Mouse (Mus musculus) cerebellum, postnatal 25 days (tissue): ENCODE results near the gene Olfr839-ps1.

Experiments
- DNase-seq, 2 experiments: peaks; one replicate each; pipeline ENCODE4 v3.0.0; 2021; ENCODE audit warnings: mixed read lengths in 2 of 2

The Olfr839-ps1 gene

GRCm38 (mm10) chr9:19177212-19177611 is at the start of gene Olfr839-ps1:
TSS of gene Olfr839-ps1 (minus strand) at chr9:19177312.
- DNase-seq, result no peak

- DNase-seq, result no peak
Observed at GRCm38 (mm10) chr9:19136017-19136416, 41.1 kb downstream of the Olfr839-ps1 start, which contains the start of gene Olfr837. TSS of gene Olfr837 (plus strand) at chr9:19136317.

GRCm38 (mm10) chr9:19120082-19120481 is 57.0 kb downstream of the Olfr839-ps1 start, which contains the start of gene Olfr836:
TSS of gene Olfr836 (plus strand) at chr9:19120382.
- DNase-seq, result no peak
